Mouse (Mus musculus) C2C12 (cell line): ENCODE results near the gene Gp9.

Experiments used
- CEBPB ChIP-seq: IDR thresholded peaks from one replicate; pipeline ENCODE4 v1.6.1; 2011; ENCODE audit warnings: low read depth, mild to moderate bottlenecking, control low read depth, moderate library complexity
- CTCF ChIP-seq: IDR thresholded peaks from one replicate; pipeline ENCODE4 v1.5.1; 2011; ENCODE audit not compliant: control insufficient read depth, insufficient read depth, insufficient read length
- FOSL1 ChIP-seq: IDR thresholded peaks from one replicate; pipeline ENCODE4 v1.8.0; 2011; ENCODE audit warnings: mild to moderate bottlenecking, low read length; ENCODE audit not compliant: poor library complexity, insufficient read depth, severe bottlenecking
- MAX ChIP-seq: IDR thresholded peaks from one replicate; pipeline ENCODE4 v1.6.1; 2011; ENCODE audit warnings: mild to moderate bottlenecking, control low read depth
- MYOG ChIP-seq: IDR thresholded peaks from one replicate; pipeline ENCODE4 v1.6.1; 2011; ENCODE audit not compliant: control insufficient read depth, insufficient read length; ENCODE audit errors: extremely low read depth

DNA sequence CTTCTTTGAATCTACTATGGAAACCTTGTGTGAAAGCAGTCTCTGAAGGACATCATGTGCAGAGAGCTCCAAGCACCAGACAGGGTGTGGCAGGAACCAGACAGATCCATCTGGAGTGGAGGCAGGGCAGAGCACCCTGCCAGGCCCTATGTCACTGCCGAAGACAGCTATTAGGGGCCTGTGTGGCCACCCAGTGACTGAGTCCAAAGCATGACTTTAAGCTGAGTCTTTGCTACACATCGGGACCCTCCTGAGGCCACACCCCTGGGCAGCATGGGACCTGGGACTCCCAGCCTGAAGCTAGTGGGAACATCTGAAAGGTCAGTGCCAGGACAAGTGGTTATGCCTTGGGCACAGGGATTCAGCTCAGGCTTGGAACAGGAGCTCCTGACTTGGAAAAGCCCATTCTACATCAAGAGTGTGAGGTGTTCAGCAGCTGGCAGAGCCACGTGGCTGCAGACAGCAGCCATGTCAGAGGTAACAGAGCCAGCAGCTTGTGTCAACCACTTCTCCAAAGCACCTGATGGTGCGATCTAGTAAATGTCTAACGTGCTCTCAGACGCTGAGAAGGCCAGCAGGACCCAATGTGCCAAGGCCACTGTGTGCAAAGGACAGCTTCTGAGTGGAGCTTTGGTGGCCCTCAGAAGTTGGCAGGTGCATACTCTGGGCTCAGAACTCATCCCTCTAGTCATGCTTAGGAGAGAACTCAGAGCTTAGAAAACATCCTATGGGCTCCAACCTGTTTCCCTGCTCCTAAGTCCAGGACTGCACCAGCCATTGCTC, 9.4 kb downstream of the Gp9 start:
- TF ChIP-seq CTCF (no peak), MYOG (no peak), FOSL1 (no peak), MAX (no peak), CEBPB (no peak)
